Mouse (Mus musculus) CH12.LX (cell line): ENCODE results near the gene Ptprk. TPM values are rescaled to one million over a fixed set of nuclear protein-coding genes. Genes with fewer than 3 reads are reported as not detected.

ENCODE experiments used
- DNase-seq: peaks from one replicate; pipeline ENCODE4 v3.0.0-alpha.2; 2013; ENCODE audit errors: extremely low read depth
- H3K27ac ChIP-seq: 2 replicates; pipeline ENCODE4 v1.5.1; 2012; ENCODE audit warnings: low read depth, mild to moderate bottlenecking, control low read depth, moderate library complexity; ENCODE audit not compliant: insufficient read depth
- H3K27me3 ChIP-seq: replicated peaks from 2 replicates; pipeline ENCODE3; 2012; ENCODE audit warnings: inconsistent platforms
- H3K36me3 ChIP-seq, 2 experiments: replicated peaks in 1 of 2; 2 replicates each; pipeline versions ENCODE3 to v1.6.1; 2012; ENCODE audit warnings: inconsistent platforms in 1 of 2, low read length in 1 of 2, mild to moderate bottlenecking in 1 of 2, mixed read lengths in 1 of 2, moderate library complexity in 1 of 2; ENCODE audit not compliant: control insufficient read depth in 1 of 2, insufficient read depth in 1 of 2
- H3K4me1 ChIP-seq, 2 experiments: 2 replicates each; pipeline ENCODE4 v1.6.1; 2012; ENCODE audit warnings: inconsistent platforms in 1 of 2, moderate library complexity in 1 of 2; ENCODE audit not compliant: insufficient read depth in 2 of 2, control insufficient read depth in 1 of 2
- H3K4me2 ChIP-seq: 2 replicates; pipeline ENCODE4 v1.6.1; 2012; ENCODE audit warnings: low read depth, mild to moderate bottlenecking, control low read depth; ENCODE audit not compliant: poor library complexity, insufficient read depth, severe bottlenecking
- H3K4me3 ChIP-seq, 3 experiments: fragments of 150-350 bp in 1 of 3; sonication (generic) in 1 of 3; replicated peaks in 1 of 3; 2 replicates each; pipeline versions ENCODE3 to v1.5.1; 2011 to 2012; ENCODE audit warnings: low read depth in 2 of 3, low read length in 2 of 3, mild to moderate bottlenecking in 2 of 3, moderate library complexity in 2 of 3, control low read depth in 1 of 3, improper control_type of control experiment in 1 of 3, inconsistent platforms in 1 of 3, mixed read lengths in 1 of 3; ENCODE audit not compliant: poor library complexity in 1 of 3
- H3K79me2 ChIP-seq: replicated peaks from 2 replicates; pipeline ENCODE4 v1.6.1; 2012; ENCODE audit warnings: mild to moderate bottlenecking, moderate library complexity; ENCODE audit not compliant: control insufficient read depth, poor library complexity, insufficient read depth, severe bottlenecking; ENCODE audit errors: extremely low read depth
- H3K9ac ChIP-seq: 2 replicates; pipeline ENCODE4 v1.6.1; 2012; ENCODE audit warnings: low read depth, mild to moderate bottlenecking, control low read depth, moderate library complexity; ENCODE audit not compliant: insufficient read depth
- H3K9me3 ChIP-seq: replicated peaks from 2 replicates; pipeline ENCODE3; 2012; ENCODE audit warnings: low read length, inconsistent platforms, mixed read lengths
- CHD2 ChIP-seq: IDR thresholded peaks from 2 replicates; pipeline ENCODE4 v1.6.1; 2011; ENCODE audit warnings: low read length, improper control_type of control experiment
- CTCF ChIP-seq, 2 experiments: IDR thresholded peaks in 1 of 2; conservative IDR thresholded peaks in 1 of 2; 2 replicates each; pipeline ENCODE4 v1.5.1; 2011 to 2012; ENCODE audit warnings: low read depth in 2 of 2, low read length in 2 of 2, improper control_type of control experiment in 1 of 2, inconsistent platforms in 1 of 2, mild to moderate bottlenecking in 1 of 2, moderate library complexity in 1 of 2
- E2F4 ChIP-seq: IDR thresholded peaks from 2 replicates; pipeline ENCODE4 v1.6.1; 2011; ENCODE audit warnings: low read depth, low read length, improper control_type of control experiment; ENCODE audit not compliant: insufficient replicate concordance
- EP300 ChIP-seq: IDR thresholded peaks from 2 replicates; pipeline ENCODE4 v1.6.1; 2011; ENCODE audit warnings: low read length, improper control_type of control experiment
- JUND ChIP-seq: conservative IDR thresholded peaks from 2 replicates; pipeline ENCODE4 v1.6.1; 2011; ENCODE audit warnings: low read depth, low read length, improper control_type of control experiment
- MAFK ChIP-seq: IDR thresholded peaks from 2 replicates; pipeline ENCODE4 v1.6.1; 2011; ENCODE audit warnings: low read length, improper control_type of control experiment; ENCODE audit not compliant: insufficient replicate concordance
- MAZ ChIP-seq: IDR thresholded peaks from 2 replicates; pipeline ENCODE4 v1.6.1; 2012; ENCODE audit warnings: low read depth, mild to moderate bottlenecking, inconsistent platforms, low read length, improper control_type of control experiment, moderate library complexity
- MEF2A ChIP-seq: IDR thresholded peaks from 2 replicates; pipeline ENCODE4 v1.6.1; 2014; ENCODE audit warnings: low read depth, mild to moderate bottlenecking, inconsistent platforms, low read length, improper control_type of control experiment, borderline replicate concordance
- MYC ChIP-seq: IDR thresholded peaks from 2 replicates; pipeline ENCODE4 v1.6.1; 2011; ENCODE audit warnings: low read depth, mild to moderate bottlenecking, improper control_type of control experiment, low read length
- NELFE ChIP-seq: IDR thresholded peaks from 2 replicates; pipeline ENCODE4 v1.6.1; 2011; ENCODE audit warnings: low read depth, low read length, improper control_type of control experiment
- POLR2A ChIP-seq: IDR thresholded peaks from 2 replicates; pipeline ENCODE4 v1.6.1; 2011; ENCODE audit warnings: low read depth, mild to moderate bottlenecking, improper control_type of control experiment, low read length
- RAD21 ChIP-seq: IDR thresholded peaks from 2 replicates; pipeline ENCODE4 v1.6.1; 2011; ENCODE audit warnings: low read depth, mild to moderate bottlenecking, low read length, improper control_type of control experiment, moderate library complexity
- RCOR1 ChIP-seq: conservative IDR thresholded peaks from 2 replicates; pipeline ENCODE4 v1.6.1; 2012; ENCODE audit warnings: low read depth, mild to moderate bottlenecking, inconsistent platforms, low read length, improper control_type of control experiment
- SMC3 ChIP-seq: IDR thresholded peaks from 2 replicates; pipeline ENCODE4 v1.6.1; 2011; ENCODE audit warnings: low read depth, low read length, improper control_type of control experiment
- TBP ChIP-seq: conservative IDR thresholded peaks from 2 replicates; pipeline ENCODE4 v1.6.1; 2011; ENCODE audit warnings: low read depth, low read length, improper control_type of control experiment
- UBTF ChIP-seq: IDR thresholded peaks from 2 replicates; pipeline ENCODE4 v1.6.1; 2012; ENCODE audit warnings: low read depth, mild to moderate bottlenecking, inconsistent platforms, low read length, improper control_type of control experiment, moderate library complexity
- ZC3H11A ChIP-seq: IDR thresholded peaks from 2 replicates; pipeline ENCODE4 v1.6.1; 2012; ENCODE audit warnings: low read depth, mild to moderate bottlenecking, inconsistent platforms, low read length, improper control_type of control experiment
- ZMIZ1 ChIP-seq: IDR thresholded peaks from 2 replicates; pipeline ENCODE4 v1.6.1; 2012; ENCODE audit warnings: low read depth, mild to moderate bottlenecking, inconsistent platforms, low read length, improper control_type of control experiment
- dilution Hi-C: fragments of 300-500 bp; cut with MboI; formaldehyde crosslinking; loops from 2 replicates; pipeline ENCODE4 v1.14.3; 2020; ENCODE audit warnings: low sequenced_read_pairs; ENCODE audit not compliant: extremely low pct_unique_long_range_greater_than_20kb, extremely low pct_ligation_motif_present
- in situ Hi-C: fragments of 300-500 bp; cut with MboI; formaldehyde crosslinking; loops from 3 replicates; pipeline ENCODE4 v1.14.3; 2019; ENCODE audit warnings: low sequenced_read_pairs, low pct_ligation_motif_present, low pct_unique_long_range_greater_than_20kb, mixed read lengths
- polyA plus RNA-seq: library from polyadenylated mRNA; unstranded; fragments of >175 nt; gene quantifications from 2 replicates; pipeline ENCODE4 v1.2.1, GENCODE M21; 2012; ENCODE audit warnings: low read depth; ENCODE audit not compliant: insufficient read length
- total RNA-seq, 2 experiments: library from RNA; depleted of rRNA; stranded (reverse); fragments of 300-350 nt in 1 of 2; fragments of >200 nt in 1 of 2; gene quantifications; 2 replicates each; pipeline ENCODE4 v1.2.3; 2012 to 2014

The Ptprk gene
- total and polyA plus RNA-seq, 3 experiments: not detected

- Histone ChIP-seq H3K27ac (no peak overlapping the region), H3K4me1 (no peaks in the 10 kb centered on the region; a peak in 1 of 4 replicates)
- TF ChIP-seq EP300 (no peak), MAFK (no peak), TBP (no peak), MEF2A (no peak), CTCF (conservative IDR thresholded peaks at IDR 0.05 in 1 of 2, IDR thresholded peaks at IDR 0.05 in 1 of 2; ENCODE audit: low read depth in 2 of 2, low read length in 2 of 2) (no peak), RAD21 (no peak), SMC3 (no peak)
- TF ChIP-seq, all 38 proteins: peak for 0
- dilution Hi-C loops: no loop called here
- no peak for DNase-seq
- Histone ChIP-seq H3K27me3 (no peaks in the 10 kb centered on the region), H3K36me3 (no peaks in the 10 kb centered on the region), H3K9me3 (peaks cover 6% of the 10 kb centered on the region), H3K79me2 (no peaks in the 10 kb centered on the region), H3K4me3 (no peak overlapping the region), H3K4me2 (no peak overlapping the region), H3K9ac (no peak overlapping the region)
- in situ Hi-C loops: no loop called here
These were observed 390.3 kb downstream of the Ptprk start for GRCm38 (mm10) chr10:28464766-28465548.

DNA sequence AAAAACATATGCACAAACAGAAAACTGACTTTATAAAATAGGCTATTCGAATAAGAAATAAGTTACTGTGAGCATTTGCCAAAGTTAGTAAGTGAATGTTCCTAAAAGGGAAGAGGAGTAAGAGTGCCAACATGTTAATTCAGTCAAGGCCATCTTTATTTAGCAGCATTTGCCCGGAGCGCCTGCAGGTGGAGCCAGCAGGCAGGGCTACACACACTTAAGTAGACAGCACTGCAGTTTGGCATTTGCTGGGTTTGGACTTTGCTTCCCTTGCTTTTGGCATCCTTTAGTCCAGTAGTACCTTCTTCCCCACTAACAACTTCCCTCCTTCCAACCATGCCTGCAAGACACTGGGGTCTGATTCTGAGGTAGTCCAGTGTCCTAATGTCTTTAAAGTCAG is 411.0 kb downstream of the Ptprk start:
- DNase-seq: peak; percentile 39
- dilution Hi-C loops: no loop called here

DNA sequence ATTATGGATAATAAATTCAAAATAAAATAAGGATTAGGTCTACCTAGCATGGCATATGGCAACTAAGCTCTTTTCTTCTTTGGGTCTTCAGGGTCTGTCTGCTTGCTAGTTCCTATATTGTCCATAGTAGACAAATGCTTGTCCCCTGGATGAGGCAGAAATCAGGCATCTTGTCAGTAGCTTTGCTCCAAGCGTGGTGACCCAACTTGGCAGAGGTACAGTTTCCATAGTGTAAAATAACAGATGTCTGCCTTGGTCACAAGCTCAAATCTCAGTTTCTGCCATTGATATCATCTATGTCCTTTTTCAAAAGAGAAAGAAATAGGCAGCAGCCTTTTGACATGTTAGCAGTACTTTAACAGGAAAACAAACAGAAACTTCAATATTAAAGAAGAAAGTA is 416.4 kb downstream of the Ptprk start:
- no peak overlapping the region for H3K4me3 ChIP-seq
- TF ChIP-seq ZMIZ1 (no peak), POLR2A (no peak), NELFE (no peak), JUND (no peak), MYC (no peak), E2F4 (no peak), MAZ (no peak), EP300 (no peak), CHD2 (no peak), RCOR1 (no peak), MEF2A (no peak)
- no peak overlapping the region for H3K4me2 ChIP-seq
- H3K4me1 ChIP-seq: no peaks in the 10 kb centered on the region
- H3K9me3 ChIP-seq: peaks cover 6% of the 10 kb centered on the region
- H3K79me2 ChIP-seq: no peaks in the 10 kb centered on the region
- no peak overlapping the region for H3K9ac ChIP-seq
- H3K27ac ChIP-seq: no peak overlapping the region
- no peak for DNase-seq
- in situ Hi-C loops: no loop called here
- dilution Hi-C loops: no loop called here
- no peaks in the 10 kb centered on the region for H3K27me3 ChIP-seq
- no peaks in the 10 kb centered on the region for H3K36me3 ChIP-seq

More for the DNA sequence above, 411.0 kb downstream of the Ptprk start:
- Histone ChIP-seq H3K27ac (no peak overlapping the region), H3K79me2 (no peaks in the 10 kb centered on the region), H3K9ac (no peak overlapping the region), H3K4me2 (no peak overlapping the region), H3K27me3 (no peaks in the 10 kb centered on the region), H3K4me3 (no peak overlapping the region), H3K36me3 (no peaks in the 10 kb centered on the region), H3K9me3 (no peaks in the 10 kb centered on the region), H3K4me1 (no peaks in the 10 kb centered on the region)
- TF ChIP-seq MYC: no peak
- peak; percentile 28 to 55; a peak in 3 of 4 replicates for TF ChIP-seq CTCF (conservative IDR thresholded peaks at IDR 0.05 in 1 of 2, IDR thresholded peaks at IDR 0.05 in 1 of 2; ENCODE audit: low read depth in 2 of 2, low read length in 2 of 2)
- TF ChIP-seq SMC3: peak; percentile 57
- TF ChIP-seq ZC3H11A: no peak
- peak; percentile 61 for TF ChIP-seq RAD21
- no peak for TF ChIP-seq MAZ
- TF ChIP-seq UBTF: no peak
- in situ Hi-C loops: no loop called here
